Mouse (Mus musculus) kidney, adult 9 months (tissue): ENCODE results near the gene Cx3cr1.

Experiments used
- DNase-seq: peaks from one replicate; pipeline ENCODE4 v3.0.0; 2022

Gene Cx3cr1

DNA sequence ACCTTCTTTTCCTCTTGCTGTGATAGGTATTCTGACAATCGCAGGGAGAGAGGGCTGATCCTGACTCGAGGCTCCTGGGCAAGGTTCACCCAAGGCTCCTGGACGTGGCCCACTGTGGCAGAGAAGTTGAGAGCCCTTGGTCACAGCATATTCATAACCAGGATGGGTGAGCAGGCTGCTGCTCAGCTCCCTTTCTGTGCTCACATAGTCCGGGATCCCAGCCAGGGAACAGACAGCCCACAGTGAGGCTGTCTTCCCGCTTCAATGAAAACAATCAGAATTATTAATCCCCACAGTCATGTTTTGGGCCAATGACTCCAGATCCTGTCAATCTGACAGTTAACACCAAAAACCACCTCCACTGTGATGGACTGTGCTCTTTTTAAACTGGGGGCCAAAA is 12.3 kb upstream of the Cx3cr1 start:
- no peak for DNase-seq

DNA sequence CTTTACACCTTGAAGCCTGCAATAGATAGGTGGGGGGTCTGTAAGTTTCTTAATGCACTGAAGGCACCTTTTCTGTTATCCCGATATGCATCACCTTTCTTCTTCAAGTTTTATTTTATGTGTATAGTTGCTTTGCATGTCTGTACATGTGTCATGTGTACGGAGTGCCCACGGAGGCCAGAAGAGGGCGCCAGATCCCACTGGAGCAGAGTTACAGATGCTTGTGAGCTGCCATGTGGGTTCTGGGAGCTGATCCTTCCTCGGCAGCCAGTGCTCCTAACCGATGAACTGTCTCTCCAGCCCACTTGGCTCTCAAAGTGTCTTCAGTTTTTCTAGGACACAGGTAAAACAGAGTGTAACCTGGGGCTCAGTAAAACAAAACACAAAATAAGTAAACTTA is 11.6 kb upstream of the Cx3cr1 start:
- no peak for DNase-seq

DNA sequence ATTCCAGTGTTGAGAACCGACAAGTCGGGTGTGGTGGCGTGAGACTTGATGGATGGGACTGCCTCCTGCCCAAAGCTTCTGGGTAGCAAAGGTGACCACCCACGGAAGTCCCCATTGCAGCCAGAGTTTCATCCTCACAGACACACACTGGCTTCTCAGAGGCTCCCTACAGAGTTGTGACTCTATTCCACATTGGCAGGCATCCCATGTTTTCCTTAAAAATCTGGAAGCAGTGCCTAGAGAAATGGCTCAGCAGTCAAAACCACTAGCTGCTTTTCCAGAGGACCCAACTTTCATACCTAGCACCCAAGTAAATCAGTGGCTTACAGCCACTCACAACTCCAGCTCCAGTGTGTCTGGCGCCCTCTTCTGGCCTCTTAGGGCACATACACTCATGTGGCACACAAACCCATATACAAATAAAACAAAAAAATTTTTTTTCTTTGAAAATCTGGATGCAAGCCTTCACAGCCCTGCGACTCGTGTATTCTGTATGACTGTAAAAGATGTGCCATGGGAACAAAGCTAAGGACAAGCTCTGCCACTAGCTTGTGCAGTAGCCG is 10.9 kb upstream of the Cx3cr1 start:
- DNase-seq = no peak

DNA sequence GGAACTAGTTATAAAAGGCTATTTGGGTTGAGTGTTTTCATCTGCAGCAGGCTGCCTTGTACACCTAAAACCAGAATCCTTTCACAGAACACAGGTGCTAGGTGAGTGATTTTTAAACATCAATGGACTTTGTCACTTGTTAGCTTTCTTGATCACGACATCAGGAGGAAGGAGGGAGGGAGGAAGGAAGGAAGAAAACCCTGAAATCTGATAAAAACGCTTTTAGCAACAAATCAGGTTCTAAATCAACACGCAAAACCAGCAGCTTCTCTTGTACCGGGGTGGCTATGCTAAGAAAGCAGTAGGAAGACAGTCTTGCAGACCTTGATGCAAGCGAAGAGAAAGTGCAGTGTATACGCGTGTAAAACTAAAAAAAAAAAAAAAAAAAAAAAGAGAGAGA is 10.2 kb upstream of the Cx3cr1 start:
- no peak for DNase-seq

DNA sequence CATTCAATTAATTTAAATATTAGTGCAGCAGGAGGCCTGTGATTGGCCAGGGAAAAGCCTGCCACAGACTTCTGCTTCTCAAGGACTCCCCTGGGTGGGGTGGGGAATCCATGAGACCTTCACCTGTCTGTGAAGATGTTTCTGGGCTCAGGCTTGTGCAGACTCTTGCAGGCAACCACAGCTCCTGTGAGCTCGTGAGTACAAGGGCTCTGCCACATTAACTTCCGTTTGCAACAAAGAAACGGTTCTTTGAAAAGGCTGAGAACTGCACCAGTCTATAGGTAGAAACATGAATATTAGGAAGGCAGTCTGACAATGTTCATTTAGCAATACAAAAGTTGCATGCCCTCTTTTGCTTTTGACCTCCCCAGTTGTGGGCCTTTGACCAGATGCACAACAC is 8.6 kb upstream of the Cx3cr1 start:
- no peak for DNase-seq

DNA sequence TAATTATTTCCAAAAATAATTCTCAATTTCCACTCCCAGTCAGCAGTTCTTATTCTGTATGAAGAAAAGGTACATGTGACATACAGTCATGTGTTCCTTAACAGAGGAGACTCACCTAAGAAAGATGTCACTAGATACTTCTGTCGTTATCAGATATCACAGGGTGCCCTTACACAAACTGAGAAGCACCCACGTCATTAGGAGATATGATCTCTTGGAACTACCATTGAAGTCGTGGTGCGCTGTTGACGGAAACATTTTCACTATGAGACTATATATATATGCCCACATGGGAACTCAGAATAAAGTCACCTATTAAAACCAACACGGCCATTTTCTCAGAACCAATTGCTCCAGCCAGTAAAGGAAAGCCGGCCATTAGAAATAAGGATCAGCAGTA is 4.8 kb upstream of the Cx3cr1 start:
- DNase-seq = no peak

DNA sequence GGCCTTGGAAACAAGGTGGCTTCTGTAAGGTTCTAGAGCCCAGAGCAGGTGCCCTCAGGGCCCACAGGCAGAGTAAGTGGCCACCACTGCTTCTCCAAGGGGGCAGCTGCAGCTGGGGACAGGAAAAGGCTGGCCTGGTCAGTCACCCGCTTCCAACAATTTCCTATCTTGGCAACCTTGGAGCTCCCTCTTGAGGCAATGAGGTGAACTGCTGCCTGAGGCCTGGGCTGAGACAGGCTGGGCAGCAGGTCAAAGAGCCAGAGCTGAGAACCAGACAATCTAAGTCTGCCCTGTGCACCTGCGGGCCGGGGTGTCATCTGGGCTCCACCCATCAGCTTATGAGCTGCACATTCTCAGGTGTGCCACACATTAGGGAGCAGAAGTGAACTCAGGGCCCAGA is 3.5 kb upstream of the Cx3cr1 start:
- DNase-seq = peak; percentile 86

DNA sequence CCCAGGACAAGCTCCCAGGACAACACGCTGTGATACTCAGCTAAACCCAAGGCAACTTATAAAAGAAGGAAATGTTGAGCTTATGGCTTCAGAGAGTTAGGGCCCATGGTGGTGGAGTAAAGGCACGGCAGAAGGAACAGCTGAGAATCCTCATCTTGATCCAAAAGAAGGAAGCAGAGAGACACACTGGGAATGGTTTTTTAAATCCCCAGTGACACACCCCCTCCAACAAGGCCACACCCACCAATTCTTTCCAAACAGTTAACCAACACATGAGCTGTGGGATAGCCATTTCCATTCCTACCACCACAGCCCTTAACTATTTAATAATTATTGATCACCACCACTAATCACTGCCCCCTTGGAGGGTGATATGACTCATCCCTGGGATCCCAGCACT is 1.6 kb upstream of the Cx3cr1 start:
- no peak for DNase-seq

DNA sequence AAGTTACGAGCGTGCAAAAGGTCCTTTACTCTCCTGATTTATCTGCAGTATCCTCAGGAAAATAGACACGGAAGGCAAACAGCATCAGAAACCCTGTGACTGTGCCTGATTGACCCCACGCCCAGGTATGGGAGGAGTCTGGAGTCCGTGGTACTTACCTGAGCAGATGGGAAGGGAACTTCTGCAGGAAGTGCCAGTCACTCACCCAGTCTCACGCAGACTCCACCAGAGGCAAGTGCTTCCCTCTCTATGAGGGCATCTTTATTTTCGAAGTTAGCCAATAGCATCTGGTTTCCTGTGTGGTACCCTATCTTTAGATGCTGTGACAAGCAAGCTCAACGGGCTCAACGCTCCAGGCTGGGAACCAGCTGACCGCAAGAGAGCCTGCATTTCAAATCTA is 1.6 kb downstream of the Cx3cr1 start:
- DNase-seq = peak; percentile 9

DNA sequence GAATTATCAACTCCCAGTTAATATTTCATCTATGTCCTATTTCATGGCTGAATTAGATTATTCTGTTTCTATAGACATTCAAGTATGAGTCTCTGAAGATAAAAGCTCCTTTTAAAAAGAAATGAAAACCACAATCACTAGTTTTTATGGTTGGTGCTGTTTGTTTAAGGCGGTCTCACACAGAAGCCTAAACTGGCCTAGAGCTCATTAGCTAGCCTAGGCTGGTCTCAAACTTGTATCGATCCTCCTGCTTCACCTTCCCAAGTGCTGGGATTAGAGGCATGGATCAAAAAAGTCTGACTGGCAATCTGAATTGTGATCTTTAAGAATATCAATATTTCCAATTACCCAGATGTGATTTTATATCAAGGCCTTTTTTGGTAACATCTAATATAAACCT is 2.1 kb downstream of the Cx3cr1 start:
- DNase-seq = no peak

DNA sequence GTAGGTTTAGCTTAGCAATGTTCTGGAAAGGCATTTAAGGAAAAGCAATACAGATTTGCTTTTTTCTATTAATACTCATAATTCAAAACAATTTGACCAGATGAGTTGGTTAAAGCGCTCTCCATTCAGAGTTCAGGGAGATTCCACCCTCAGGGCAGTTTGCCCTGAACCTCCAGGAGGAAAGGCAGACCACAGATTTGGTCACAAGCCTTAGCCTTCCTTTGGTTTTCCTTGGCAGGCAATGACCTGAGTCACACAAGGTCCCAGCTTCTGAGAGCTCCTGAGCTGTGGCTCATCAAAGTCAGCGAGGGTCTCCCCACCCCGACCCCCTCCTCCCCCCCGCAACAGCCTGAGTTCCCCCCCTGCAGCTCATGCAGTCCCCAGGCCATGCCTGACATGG is 5.4 kb downstream of the Cx3cr1 start:
- no peak for DNase-seq

DNA sequence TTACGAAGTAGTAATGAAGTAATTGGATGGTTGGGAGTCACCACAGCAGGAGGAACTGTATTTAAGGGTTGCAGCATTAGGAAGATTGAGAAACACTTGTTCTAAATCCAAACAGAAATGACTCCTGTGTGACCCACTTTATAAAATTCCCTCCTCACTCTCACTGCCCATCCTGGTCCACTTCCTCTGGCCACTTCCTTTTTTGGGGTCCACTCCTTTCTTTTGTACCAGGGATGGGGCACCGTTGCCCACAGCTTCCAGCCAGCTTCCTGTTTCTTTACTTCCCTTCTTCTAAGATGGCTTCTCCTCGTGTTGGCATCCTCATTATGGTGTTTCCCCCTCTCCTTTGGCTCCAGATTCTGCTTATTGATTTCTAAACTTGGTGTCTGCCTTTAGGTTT is 10.9 kb downstream of the Cx3cr1 start:
- DNase-seq = no peak

DNA sequence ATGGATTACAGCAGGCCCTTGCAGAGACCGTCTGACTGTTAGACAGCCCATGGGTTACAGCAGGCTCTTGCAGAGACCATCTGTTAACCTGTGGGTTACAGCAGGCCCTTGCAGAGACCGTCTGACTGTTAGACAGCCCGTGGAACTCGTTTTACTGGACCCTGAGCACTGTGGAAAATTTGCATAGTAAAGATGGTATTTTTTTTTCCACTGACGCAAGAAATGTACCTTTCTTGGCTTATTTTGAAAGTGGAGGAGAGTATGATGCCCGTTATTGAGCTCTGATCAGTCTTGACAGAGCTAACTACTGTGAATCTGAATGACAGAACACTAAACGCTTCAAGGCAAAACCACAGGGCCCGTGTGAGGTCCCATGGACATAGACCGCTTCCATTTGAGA is 13.5 kb downstream of the Cx3cr1 start:
- no peak for DNase-seq

DNA sequence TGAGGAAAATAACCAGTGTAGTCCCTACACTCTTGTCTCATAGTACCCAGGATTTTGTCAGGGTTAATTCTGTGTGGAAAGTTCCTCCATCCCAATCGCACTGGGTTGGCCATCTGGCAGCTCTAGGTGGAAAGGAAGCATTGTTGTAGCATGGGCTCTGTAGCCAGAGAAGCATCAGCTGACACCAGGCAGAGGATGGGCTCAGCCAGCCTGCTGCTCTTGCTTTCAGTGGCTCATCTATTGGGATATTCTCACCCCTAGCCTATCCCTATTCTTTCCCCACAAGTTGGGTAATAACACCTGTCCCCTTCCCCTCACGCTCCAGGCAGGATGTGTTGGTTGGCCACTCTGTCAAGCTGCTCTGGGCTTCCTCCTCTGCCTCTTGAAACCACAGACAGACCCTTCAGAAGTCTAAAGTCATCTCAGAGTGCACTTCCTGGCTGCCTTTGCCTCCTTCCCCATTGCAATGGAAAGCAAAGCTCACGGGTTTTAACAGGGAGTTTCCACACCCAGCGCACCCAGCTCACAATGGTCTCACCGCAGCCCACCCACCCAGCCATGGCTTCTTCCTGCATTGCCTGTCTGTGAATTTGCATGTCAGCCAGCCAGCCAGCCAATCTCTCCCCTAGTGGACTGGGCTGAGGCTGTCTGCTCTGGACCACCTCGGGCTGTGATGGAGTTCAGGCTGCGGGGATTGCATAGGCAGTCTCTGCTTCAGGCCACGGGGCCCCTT is 15.0 kb downstream of the Cx3cr1 start:
- no peak for DNase-seq

DNA sequence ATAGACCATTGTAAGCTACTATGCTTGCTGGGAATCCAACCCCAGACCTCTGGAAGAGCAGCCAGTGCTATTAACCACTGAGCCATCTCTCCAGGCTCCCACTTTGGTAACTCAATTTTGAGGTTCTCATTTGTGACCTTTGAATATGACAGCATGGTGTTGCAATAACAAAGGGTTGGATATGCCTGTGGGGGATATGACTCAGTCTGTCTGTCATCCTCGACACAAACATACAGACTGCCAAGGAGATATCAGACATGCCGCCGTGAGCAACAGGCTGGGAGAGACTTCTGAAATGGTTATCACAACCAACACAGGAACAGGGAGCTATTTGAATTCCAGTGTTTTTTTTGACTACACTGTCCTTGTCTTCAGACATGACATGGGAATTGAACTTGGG is 20.3 kb downstream of the Cx3cr1 start:
- no peak for DNase-seq

DNA sequence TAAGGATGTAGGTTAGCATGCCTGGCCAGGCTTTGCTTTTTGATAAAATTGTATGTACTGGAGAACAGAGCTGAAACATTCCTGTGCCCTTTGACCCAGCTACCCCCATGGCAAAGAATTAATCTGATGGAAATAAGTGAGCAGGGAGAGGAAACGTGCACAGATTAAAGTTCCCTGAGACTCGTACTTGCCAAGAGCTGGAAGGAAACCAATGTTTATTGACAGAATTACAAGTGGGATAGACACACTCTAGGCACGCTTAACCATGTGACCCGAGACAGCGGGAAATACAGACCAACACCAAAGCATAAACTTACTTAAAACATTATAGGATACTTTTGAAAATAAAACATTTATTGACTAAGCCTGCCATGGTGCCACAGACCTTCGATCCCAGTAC is 21.2 kb downstream of the Cx3cr1 start:
- DNase-seq = no peak

DNA sequence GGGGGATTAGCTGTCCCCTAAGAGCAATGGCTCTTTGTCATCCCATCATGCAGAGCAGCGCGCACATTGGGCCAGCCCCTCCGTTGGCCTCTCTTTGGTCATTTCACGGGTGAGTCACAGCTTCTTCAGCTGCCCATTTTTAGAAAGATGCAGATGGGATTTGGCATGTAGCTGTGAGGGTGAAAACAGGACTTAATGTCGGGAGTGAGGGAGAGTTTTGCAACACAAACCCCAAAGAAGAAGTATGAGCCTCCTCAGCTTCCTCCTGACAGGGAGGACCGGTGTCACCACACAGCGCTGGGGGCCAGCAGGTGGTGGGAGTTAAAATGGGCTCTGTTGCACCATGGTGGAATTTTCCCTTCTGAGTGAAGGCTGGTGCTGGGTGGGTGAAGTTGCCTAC is 26.6 kb downstream of the Cx3cr1 start:
- DNase-seq = no peak

DNA sequence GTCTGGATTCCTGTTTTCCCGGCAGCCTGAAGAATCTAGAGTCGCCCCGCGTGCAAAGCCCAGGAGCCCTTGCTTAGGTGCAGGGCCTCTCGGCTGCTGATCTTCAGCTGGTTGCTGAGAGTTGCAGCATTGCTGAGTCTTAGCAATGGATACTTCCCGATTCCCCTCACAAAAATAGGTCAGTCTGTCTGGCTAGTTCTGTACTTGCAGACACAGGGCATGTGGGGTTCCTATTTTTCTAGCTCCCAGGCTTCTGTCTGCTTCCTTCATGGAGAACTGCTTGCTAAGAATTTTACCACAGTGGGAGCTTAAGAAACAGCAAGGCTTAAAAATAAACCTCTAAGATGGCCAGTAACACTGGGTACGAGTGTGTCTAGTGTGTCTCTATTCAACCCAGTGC is 32.3 kb downstream of the Cx3cr1 start:
- no peak for DNase-seq

DNA sequence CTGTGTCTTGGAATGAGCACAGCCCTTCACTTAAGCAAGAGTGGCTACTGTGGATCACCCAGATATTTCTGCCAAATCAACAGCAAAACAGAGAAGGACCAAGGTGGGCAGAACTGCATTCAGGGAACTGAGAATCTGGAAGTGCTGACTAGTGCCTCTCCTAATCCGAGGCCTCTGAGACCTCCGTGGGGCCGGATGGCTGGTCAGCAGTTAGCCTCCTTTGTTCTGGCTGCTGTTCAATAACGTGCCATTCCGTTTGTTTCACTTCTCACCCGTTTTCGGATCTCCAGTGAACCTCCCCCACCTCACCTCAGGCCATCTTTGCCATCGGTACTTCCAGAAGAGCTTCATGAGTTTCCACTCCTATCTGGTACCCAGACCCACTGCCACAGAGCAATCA is 35.3 kb downstream of the Cx3cr1 start:
- no peak for DNase-seq

DNA sequence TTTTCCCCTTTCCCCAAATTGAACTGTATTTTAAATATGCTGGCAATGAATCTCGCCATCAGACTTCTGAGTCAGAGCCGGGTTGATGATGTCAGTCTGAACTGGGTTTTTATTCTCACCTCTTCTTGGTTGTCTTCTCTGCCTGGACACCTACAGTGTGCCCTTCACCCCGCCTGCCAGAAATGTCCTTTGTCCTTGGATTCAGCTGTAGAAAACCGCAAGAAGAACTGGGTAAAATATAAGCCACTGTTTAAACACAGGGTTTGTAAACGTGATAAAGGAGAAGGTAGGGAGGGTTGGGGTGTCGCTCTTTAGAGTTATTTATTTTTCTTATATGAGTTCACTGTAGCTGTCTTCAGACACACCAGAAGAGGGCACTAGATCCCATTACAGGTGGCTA is 37.0 kb downstream of the Cx3cr1 start:
- no peak for DNase-seq

DNA sequence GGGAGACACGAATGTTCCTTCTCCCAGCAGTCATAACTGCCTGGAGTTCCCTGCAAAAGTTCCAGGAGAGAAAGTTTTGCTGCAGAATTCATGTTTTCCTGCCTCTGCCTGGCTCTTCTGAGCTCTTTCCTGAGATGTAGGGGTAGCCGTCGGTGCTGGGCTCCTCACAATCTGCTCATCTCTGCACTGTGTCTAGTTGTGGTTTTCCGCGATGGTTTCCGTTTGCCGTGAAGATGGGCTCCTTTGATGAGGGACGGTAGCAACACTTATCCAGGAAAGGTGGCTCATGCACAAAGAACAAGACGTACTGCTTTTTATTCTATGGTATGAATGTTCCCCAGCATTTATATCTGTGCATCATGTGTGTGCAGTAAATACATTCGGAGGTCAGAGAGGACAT is 39.3 kb downstream of the Cx3cr1 start:
- no peak for DNase-seq

DNA sequence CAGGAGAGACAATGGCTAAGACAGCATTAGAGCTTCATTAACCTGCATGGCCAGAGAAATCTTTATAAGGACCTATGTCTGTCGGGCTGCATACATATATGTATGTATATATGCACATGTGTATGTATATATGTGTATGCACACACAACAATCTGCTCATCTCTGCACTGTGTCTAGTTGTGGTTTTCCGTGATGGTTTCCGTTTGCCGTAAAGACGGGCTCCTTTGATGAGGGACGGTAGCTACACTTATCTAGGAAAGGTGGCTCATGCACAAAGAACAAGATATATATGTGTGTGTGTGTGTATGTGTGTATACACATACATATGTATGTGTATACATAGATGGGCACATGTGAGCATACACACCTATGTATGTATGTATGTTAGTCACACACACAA is 39.8 kb downstream of the Cx3cr1 start:
- DNase-seq = no peak

DNA sequence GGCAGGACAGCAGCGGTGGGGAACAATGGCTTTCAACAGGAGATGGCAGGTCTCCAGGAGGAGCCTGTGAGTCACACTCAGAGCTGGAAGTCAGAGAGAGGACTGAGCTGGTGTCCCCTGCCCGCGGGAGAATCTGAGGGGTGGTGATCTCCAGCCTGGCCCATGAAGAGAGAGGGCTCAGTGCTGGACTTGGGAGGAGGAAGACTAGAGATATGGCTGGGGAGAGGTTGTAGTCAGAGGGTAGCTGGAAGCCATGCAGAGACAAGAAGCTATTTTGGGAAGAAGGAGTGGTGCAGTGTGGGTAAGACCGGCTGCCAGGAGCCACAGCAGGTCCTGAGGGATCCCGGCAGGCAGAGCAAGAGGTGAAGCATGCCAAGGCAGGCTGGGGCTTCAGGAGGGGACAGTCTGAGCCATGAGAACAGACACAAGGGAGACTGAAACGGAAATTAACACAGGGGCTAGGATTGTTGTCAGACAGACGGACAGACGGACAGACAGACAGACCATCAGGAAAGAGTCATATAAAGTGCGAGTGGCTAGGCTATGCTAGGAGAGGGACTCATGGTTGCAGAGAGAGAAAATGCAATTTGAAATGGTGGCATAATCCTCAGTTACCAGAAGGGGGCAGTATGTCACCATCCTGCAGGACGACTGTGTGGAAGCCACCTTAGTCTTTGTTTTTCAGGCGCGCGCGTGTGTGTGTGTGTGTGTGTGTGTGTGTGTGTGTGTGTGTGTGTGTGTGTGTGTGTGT is 42.1 kb downstream of the Cx3cr1 start:
- DNase-seq = no peak

DNA sequence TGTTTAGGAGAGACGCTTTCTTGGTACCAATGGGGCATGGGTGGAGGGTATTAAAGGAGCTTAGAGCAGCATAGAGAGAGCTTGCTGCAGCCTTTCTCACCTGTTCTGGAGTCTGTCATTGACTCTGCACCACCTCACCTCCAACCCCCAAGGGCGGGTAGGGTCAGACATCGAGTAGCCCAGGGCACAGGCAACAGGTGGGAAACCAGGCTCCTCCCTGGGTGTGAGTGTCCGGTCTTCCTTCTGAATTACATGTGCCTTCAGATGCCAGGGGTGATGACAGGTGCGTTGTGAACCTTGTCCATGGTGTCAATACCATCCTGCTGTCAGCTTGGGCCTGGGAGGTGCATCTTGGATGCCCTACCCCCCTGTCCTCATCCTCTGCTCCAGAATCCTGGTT is 45.1 kb downstream of the Cx3cr1 start:
- no peak for DNase-seq

DNA sequence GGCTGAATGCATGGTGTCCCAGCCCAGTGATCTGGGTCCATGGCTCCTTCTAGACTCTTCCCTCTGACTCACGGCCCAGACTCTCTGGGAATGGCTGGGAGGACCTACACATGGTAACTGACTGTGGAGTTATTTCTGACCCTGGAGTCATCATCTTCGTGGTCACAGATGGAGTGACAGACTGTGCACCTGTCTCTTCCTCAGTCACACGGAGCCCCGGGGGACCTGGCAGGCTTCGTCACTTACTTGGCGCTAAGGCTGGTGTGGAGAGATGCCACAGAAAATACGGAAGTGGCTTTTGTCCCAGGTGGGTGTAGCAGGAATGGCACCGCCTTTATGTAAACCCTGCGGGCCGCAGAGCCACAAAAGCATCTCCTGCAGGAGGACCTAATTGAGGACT is 45.5 kb downstream of the Cx3cr1 start:
- no peak for DNase-seq
